Mouse (Mus musculus): ENCODE data around the gene Ephx1.

- TF ChIP-seq CTCF (IDR thresholded peaks at IDR 0.05; ENCODE audit: borderline replicate concordance, extremely low read depth, insufficient read depth, insufficient read length), result no peak
- TF ChIP-seq POLR2A (IDR thresholded peaks at IDR 0.05; ENCODE audit: borderline replicate concordance, extremely low read depth, insufficient read depth, insufficient read length, poor library complexity, severe bottlenecking), result no peak
Measured at GRCm38 (mm10) chr1:180934467-180935419, 86.0 kb downstream of the Ephx1 start, which contains the start of gene Lefty1.
